Mouse (Mus musculus): Measurements from ENCODE around the gene Arpp21. TPM values are rescaled to one million over a fixed set of nuclear protein-coding genes. Genes with fewer than 3 reads are reported as not detected.

The Arpp21 gene
- polyA plus RNA-seq, 1 experiment from 2014 or later = 27.4 TPM

DNA sequence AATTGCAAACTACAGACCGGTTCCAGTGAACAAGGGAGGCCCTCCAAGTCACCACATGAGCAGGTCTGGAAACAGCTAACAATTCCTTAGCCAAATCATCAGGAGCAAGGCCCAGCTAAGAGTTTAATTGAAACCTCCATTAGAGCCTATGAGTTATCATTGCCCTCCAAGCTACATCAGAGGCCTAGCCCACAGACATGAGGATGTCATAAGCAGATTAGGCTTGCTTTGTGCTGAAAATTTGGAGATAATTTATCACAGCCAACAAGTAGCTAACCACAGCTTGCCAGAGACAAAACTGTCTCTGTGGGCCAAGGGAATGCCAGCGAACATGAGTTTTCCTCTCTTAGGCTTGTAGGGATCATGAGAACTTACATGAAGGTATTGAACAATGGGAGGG, 83.0 kb downstream of the Arpp21 start:
- no peaks in the 10 kb centered on the region for H3K4me1 ChIP-seq (ENCODE audit: control insufficient read depth, insufficient read depth, low read length)
- DNase-seq = no peak
- 96% methylated on average over 2 of the region's 2 CpGs for WGBS

DNA sequence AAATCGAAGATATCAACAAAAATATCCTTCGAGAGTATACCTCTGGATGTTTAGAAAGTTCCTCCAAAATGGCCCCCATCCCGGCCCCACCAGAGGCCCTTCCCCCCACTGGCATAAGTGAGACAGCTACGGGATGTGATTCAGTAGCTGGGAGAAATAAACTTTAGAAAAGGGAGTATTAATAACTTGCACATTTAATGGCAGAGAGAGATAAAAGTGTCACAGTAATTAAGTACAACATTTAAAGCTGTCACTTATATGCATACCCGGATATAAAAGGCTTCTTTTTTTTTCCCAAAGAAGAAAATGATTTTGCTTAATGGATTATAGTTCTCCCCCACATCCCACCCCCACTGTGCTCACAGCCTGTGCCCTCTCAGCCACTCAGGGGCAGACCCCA, 84.6 kb downstream of the Arpp21 start:
- H3K9ac ChIP-seq (replicated peaks; ENCODE audit: low read length) = no peak overlapping the region
- peaks cover 6% of the 10 kb centered on the region; the same call in 1 of the 2 replicates for H3K36me3 ChIP-seq (ENCODE audit: control insufficient read depth, insufficient read depth, low read length)
- no peaks in the 10 kb centered on the region for H3K9me3 ChIP-seq (ENCODE audit: control insufficient read depth, low read length)
- no peak overlapping the region for H3K4me3 ChIP-seq (replicated peaks; ENCODE audit: low read depth, low read length)
- no peaks in the 10 kb centered on the region for H3K27me3 ChIP-seq (ENCODE audit: control insufficient read depth, insufficient read depth, low read length)
- ATAC-seq (ENCODE audit: low FRiP score, low TSS enrichment) (no peak), DNase-seq (no peak)
- H3K4me2 ChIP-seq (ENCODE audit: low read length) = no peak overlapping the region
- no peak overlapping the region for H3K27ac ChIP-seq (replicated peaks; ENCODE audit: low read depth, low read length)
- WGBS = 81% methylated on average over 5 of the region's 5 CpGs
- no peaks in the 10 kb centered on the region for H3K4me1 ChIP-seq (ENCODE audit: control insufficient read depth, insufficient read depth, low read length)

More for the DNA sequence above, 83.0 kb downstream of the Arpp21 start:
- H3K9me3 ChIP-seq (ENCODE audit: control insufficient read depth, low read length) = no peaks in the 10 kb centered on the region
- peaks cover 8% of the 10 kb centered on the region; the same call in 1 of the 2 replicates for H3K36me3 ChIP-seq (ENCODE audit: control insufficient read depth, insufficient read depth, low read length)
- ATAC-seq (ENCODE audit: low FRiP score, low TSS enrichment) = no peak
- no peak overlapping the region for H3K4me2 ChIP-seq (ENCODE audit: low read length)
- no peak overlapping the region for H3K4me3 ChIP-seq (replicated peaks; ENCODE audit: low read depth, low read length)
- no peak overlapping the region for H3K27ac ChIP-seq (replicated peaks; ENCODE audit: low read depth, low read length)
- H3K9ac ChIP-seq (replicated peaks; ENCODE audit: low read length) = no peak overlapping the region
- H3K27me3 ChIP-seq (ENCODE audit: control insufficient read depth, insufficient read depth, low read length) = no peaks in the 10 kb centered on the region

DNA sequence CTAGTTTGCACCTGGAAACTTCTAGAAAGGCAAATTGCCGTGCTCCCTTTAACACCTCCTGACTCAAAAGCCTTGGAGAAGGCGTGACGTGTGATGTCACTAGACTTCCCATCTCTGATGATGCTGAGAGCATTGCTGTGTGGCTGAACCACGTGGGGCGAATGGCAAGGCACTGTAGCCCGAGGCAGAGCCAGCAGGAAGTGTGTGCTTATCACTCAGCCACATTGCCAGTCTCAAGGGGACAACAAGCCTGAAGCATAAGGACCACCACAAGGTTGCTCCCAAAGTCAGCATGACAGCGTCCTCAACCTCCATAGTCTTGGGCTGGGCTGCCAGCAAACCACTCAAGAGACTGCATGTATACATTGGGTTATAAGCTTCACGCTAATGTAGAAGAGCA, 95.1 kb downstream of the Arpp21 start:
- ATAC-seq (ENCODE audit: low FRiP score, low TSS enrichment) (no peak), DNase-seq (no peak)
- Histone ChIP-seq H3K9ac (replicated peaks; ENCODE audit: low read length) (no peak overlapping the region), H3K36me3 (ENCODE audit: control insufficient read depth, insufficient read depth, low read length) (no peaks in the 10 kb centered on the region), H3K27ac (replicated peaks; ENCODE audit: low read depth, low read length) (no peak overlapping the region), H3K27me3 (ENCODE audit: control insufficient read depth, insufficient read depth, low read length) (no peaks in the 10 kb centered on the region), H3K9me3 (ENCODE audit: control insufficient read depth, low read length) (no peaks in the 10 kb centered on the region), H3K4me2 (ENCODE audit: low read length) (no peak overlapping the region), H3K4me1 (ENCODE audit: control insufficient read depth, insufficient read depth, low read length) (no peaks in the 10 kb centered on the region), H3K4me3 (replicated peaks; ENCODE audit: low read depth, low read length) (no peak overlapping the region)
- 85% methylated on average over 8 of the region's 8 CpGs for WGBS

DNA sequence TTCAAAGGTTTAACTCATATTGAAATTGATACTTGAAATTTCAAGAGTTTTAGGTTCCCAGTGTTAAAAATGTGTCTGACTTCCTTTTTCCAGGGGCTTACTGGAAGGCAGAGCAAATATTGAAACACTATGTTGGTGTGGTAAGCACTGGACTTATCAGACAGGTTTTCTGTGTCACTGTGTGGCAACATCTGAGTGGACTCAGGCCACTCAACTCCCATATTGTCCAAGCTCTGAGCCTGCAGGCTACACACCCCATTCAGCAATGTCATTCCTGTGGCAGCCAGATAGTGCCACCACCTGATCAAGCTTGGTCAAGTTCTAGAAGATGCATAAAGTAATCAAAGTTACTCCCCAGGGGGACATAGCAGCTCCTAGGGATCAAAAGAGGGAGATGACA, 97.9 kb downstream of the Arpp21 start:
- ATAC-seq (ENCODE audit: low FRiP score, low TSS enrichment) (no peak), DNase-seq (no peak)
- Histone ChIP-seq H3K4me1 (ENCODE audit: control insufficient read depth, insufficient read depth, low read length) (no peaks in the 10 kb centered on the region), H3K4me2 (ENCODE audit: low read length) (no peak overlapping the region), H3K9me3 (ENCODE audit: control insufficient read depth, low read length) (no peaks in the 10 kb centered on the region), H3K36me3 (ENCODE audit: control insufficient read depth, insufficient read depth, low read length) (peaks cover 5% of the 10 kb centered on the region; the same call in 1 of the 2 replicates), H3K4me3 (replicated peaks; ENCODE audit: low read depth, low read length) (no peak overlapping the region), H3K27ac (replicated peaks; ENCODE audit: low read depth, low read length) (no peak overlapping the region), H3K9ac (replicated peaks; ENCODE audit: low read length) (no peak overlapping the region), H3K27me3 (ENCODE audit: control insufficient read depth, insufficient read depth, low read length) (no peaks in the 10 kb centered on the region)

DNA sequence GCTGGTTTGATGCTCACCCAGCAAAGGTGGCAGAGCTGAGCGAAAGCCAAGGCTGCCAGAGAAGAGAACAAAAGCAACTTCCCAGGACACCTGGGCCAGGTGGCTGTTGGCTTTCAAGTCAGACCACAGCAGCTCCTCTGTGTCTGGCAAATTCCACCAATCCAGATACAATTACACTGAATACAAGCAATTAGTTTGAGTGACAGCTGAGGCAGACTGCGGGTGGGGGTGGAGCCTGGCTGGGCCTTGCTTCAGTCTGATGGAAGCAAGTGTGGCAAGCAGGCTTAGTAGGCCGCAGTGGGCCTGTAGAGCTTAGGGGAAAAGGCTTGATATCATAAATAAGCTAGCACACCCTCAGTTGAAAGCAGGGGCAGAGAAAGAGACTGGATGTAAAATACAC, 104.9 kb downstream of the Arpp21 start:
- Histone ChIP-seq H3K9me3 (ENCODE audit: control insufficient read depth, low read length) (no peaks in the 10 kb centered on the region), H3K4me3 (replicated peaks; ENCODE audit: low read depth, low read length) (no peak overlapping the region), H3K36me3 (ENCODE audit: control insufficient read depth, insufficient read depth, low read length) (peaks cover 8% of the 10 kb centered on the region; the same call in 1 of the 2 replicates), H3K9ac (replicated peaks; ENCODE audit: low read length) (no peak overlapping the region), H3K4me1 (ENCODE audit: control insufficient read depth, insufficient read depth, low read length) (no peaks in the 10 kb centered on the region), H3K4me2 (ENCODE audit: low read length) (no peak overlapping the region), H3K27me3 (ENCODE audit: control insufficient read depth, insufficient read depth, low read length) (no peaks in the 10 kb centered on the region), H3K27ac (replicated peaks; ENCODE audit: low read depth, low read length) (peak overlapping the region; percentile 61)
- DNase-seq (peak; percentile 76), ATAC-seq (ENCODE audit: low FRiP score, low TSS enrichment) (peak; percentile 67; the same call in 1 of the 2 replicates)
- WGBS = 28% methylated on average over 3 of the region's 3 CpGs

DNA sequence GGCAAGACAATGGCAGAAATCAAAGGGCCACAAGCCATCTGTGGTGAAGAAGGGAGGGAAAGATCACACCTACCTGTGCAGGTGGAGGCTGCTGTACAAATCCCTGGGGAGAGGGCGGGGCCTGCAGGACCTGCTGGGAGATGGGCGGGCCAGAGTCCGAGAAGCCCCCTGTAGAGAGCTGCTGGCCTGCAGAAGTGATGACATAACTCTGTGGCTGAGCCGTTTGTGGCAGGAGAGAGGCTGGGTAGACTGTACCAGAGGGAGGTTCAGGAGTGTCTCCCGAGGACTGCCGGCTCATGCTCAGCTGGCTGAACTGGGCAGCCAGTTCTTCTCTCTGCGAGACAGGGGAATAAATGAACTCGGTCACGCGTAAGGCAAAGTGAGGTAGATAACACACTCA, 111.1 kb downstream of the Arpp21 start:
- no peaks in the 10 kb centered on the region for H3K9me3 ChIP-seq (ENCODE audit: control insufficient read depth, low read length)
- 38% methylated on average over 10 of the region's 10 CpGs for WGBS
- ATAC-seq (ENCODE audit: low FRiP score, low TSS enrichment) (no peak), DNase-seq (no peak)
- H3K36me3 ChIP-seq (ENCODE audit: control insufficient read depth, insufficient read depth, low read length) = 0 out of 2 replicates have a peak, but pooled peaks cover 2% of the 10 kb centered on the region
- no peak overlapping the region for H3K27ac ChIP-seq (replicated peaks; ENCODE audit: low read depth, low read length)
- no peak overlapping the region for H3K4me2 ChIP-seq (ENCODE audit: low read length)
- H3K4me3 ChIP-seq (replicated peaks; ENCODE audit: low read depth, low read length) = no peak overlapping the region
- no peak overlapping the region for H3K9ac ChIP-seq (replicated peaks; ENCODE audit: low read length)
- H3K4me1 ChIP-seq (ENCODE audit: control insufficient read depth, insufficient read depth, low read length) = peaks cover 5% of the 10 kb centered on the region; the same call in 1 of the 2 replicates
- no peaks in the 10 kb centered on the region for H3K27me3 ChIP-seq (ENCODE audit: control insufficient read depth, insufficient read depth, low read length)

DNA sequence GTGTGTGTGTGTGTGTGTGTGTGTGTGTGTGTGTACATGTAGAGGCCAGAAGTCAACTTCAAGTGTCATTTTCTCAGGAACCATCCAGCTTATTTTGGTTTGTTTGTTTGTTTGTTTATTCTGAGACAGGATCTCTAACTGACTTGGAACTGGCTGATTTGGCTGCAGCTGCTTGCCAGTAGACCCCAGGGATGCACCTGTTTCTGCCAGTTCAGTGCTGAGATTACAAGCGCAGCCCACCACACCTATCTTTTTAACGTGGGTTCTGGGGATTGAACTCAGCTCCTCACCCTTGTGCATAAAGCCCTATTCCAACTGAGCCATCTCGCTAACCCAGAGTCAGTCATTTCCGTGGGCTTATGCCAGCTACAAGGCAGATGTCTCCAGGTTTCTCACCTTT, 111.6 kb downstream of the Arpp21 start:
- ATAC-seq (ENCODE audit: low FRiP score, low TSS enrichment) (no peak), DNase-seq (no peak)
- H3K9ac ChIP-seq (replicated peaks; ENCODE audit: low read length) = no peak overlapping the region
- H3K9me3 ChIP-seq (ENCODE audit: control insufficient read depth, low read length) = no peaks in the 10 kb centered on the region
- no peak overlapping the region for H3K4me3 ChIP-seq (replicated peaks; ENCODE audit: low read depth, low read length)
- H3K27me3 ChIP-seq (ENCODE audit: control insufficient read depth, insufficient read depth, low read length) = no peaks in the 10 kb centered on the region
- peaks cover 9% of the 10 kb centered on the region; the same call in 1 of the 2 replicates for H3K4me1 ChIP-seq (ENCODE audit: control insufficient read depth, insufficient read depth, low read length)
- no peak overlapping the region for H3K27ac ChIP-seq (replicated peaks; ENCODE audit: low read depth, low read length)
- 72% methylated on average over 4 of the region's 4 CpGs for WGBS
- H3K4me2 ChIP-seq (ENCODE audit: low read length) = no peak overlapping the region
- 0 out of 2 replicates have a peak, but pooled peaks cover 2% of the 10 kb centered on the region for H3K36me3 ChIP-seq (ENCODE audit: control insufficient read depth, insufficient read depth, low read length)

DNA sequence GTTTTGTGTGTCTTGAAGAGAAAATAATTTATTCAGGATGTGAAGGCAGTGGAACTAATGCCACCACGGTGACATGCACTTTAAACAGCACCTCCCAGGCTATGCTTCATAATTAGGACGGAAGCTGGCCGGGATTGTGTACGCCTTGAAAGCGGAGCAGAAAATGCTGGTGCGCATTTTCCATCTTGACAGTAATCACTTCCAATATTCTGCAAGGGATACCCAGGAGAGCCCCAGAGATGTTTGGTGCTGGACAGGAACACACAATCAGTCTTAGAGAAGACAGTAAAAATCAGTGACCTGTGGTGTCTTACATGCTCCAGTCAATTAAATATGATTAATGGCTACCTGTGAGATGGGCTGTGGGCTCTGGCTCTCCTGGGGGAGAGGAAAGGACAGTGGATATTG, 112.3 kb downstream of the Arpp21 start:
- Histone ChIP-seq H3K9me3 (ENCODE audit: control insufficient read depth, low read length) (no peaks in the 10 kb centered on the region), H3K4me3 (replicated peaks; ENCODE audit: low read depth, low read length) (no peak overlapping the region), H3K4me1 (ENCODE audit: control insufficient read depth, insufficient read depth, low read length) (peaks cover 17% of the 10 kb centered on the region), H3K4me2 (ENCODE audit: low read length) (no peak overlapping the region), H3K27ac (replicated peaks; ENCODE audit: low read depth, low read length) (peak overlapping the region; percentile 62; the same call in 1 of the 2 replicates), H3K36me3 (ENCODE audit: control insufficient read depth, insufficient read depth, low read length) (0 out of 2 replicates have a peak, but pooled peaks cover 2% of the 10 kb centered on the region), H3K9ac (replicated peaks; ENCODE audit: low read length) (no peak overlapping the region), H3K27me3 (ENCODE audit: control insufficient read depth, insufficient read depth, low read length) (no peaks in the 10 kb centered on the region)
- DNase-seq = peak; percentile 62
- no peak for ATAC-seq (ENCODE audit: low FRiP score, low TSS enrichment)
- 10% methylated on average over 6 of the region's 6 CpGs for WGBS

DNA sequence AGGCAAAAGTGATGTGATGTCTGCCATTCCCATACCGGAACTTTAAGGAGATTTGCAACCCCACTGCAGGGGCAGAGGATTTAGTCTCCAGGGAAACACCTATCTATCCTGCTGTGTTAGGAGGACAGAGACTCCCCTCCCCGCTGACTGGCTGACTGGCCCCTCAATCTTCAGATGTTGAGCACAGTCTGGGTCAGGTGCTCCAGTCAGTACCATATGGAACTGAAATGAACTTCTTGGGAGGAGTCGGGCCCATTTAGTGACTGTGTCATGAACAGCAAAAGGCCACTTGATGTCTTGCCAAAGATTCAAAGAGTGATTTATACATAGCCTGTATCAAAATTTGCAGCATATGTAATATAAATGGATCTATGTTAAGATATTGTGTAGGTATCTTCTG, 116.2 kb downstream of the Arpp21 start:
- WGBS = 24% methylated on average over 3 of the region's 3 CpGs
- Histone ChIP-seq H3K4me1 (ENCODE audit: control insufficient read depth, insufficient read depth, low read length) (peaks cover 20% of the 10 kb centered on the region), H3K4me2 (ENCODE audit: low read length) (peak overlapping the region; percentile 53; the same call in 1 of the 2 replicates), H3K36me3 (ENCODE audit: control insufficient read depth, insufficient read depth, low read length) (no peaks in the 10 kb centered on the region), H3K9ac (replicated peaks; ENCODE audit: low read length) (no peak overlapping the region), H3K9me3 (ENCODE audit: control insufficient read depth, low read length) (no peaks in the 10 kb centered on the region), H3K4me3 (replicated peaks; ENCODE audit: low read depth, low read length) (no peak overlapping the region), H3K27me3 (ENCODE audit: control insufficient read depth, insufficient read depth, low read length) (no peaks in the 10 kb centered on the region), H3K27ac (replicated peaks; ENCODE audit: low read depth, low read length) (peak overlapping the region; percentile 69; the same call in 1 of the 2 replicates)
- no peak for ATAC-seq (ENCODE audit: low FRiP score, low TSS enrichment)
- DNase-seq = no peak

Measured in midbrain, embryonic 14.5 days (tissue).